Mouse (Mus musculus) heart, embryonic 12.5 days (tissue): ENCODE data around the gene Cntn5. TPM values are rescaled to one million over a fixed set of nuclear protein-coding genes. Genes with fewer than 3 reads are reported as not detected.

ENCODE experiments used
- ATAC-seq: fragments of 200-750 bp; cut with Nextera tagmentation; 2 replicates; pipeline ENCODE4 v1.8.0; 2017; ENCODE audit warnings: moderate TSS enrichment, moderate library complexity; ENCODE audit not compliant: insufficient number of reproducible peaks, low FRiP score
- H3K27ac ChIP-seq: fragments of 300-500 bp; sonication (generic); 2 replicates; pipeline ENCODE4 v1.5.1; 2016; ENCODE audit warnings: mild to moderate bottlenecking, moderate library complexity; ENCODE audit not compliant: poor library complexity, severe bottlenecking
- H3K27me3 ChIP-seq: fragments of 300-500 bp; sonication (generic); replicated peaks from 2 replicates; pipeline ENCODE4 v1.6.1; 2016; ENCODE audit warnings: mild to moderate bottlenecking, moderate library complexity
- H3K36me3 ChIP-seq: fragments of 300-500 bp; sonication (generic); 2 replicates; pipeline ENCODE4 v1.6.1; 2016; ENCODE audit warnings: mild to moderate bottlenecking, moderate library complexity
- H3K4me1 ChIP-seq: fragments of 300-500 bp; sonication (generic); replicated peaks from 2 replicates; pipeline ENCODE4 v1.6.1; 2016; ENCODE audit warnings: mild to moderate bottlenecking
- H3K4me2 ChIP-seq: fragments of 300-500 bp; sonication (generic); 2 replicates; pipeline ENCODE4 v1.6.1; 2016; ENCODE audit warnings: mild to moderate bottlenecking, moderate library complexity
- H3K4me3 ChIP-seq: fragments of 300-500 bp; sonication (generic); 2 replicates; pipeline ENCODE4 v1.5.1; 2016; ENCODE audit warnings: mild to moderate bottlenecking
- H3K9ac ChIP-seq: fragments of 300-500 bp; sonication (generic); 2 replicates; pipeline ENCODE4 v1.6.1; 2016; ENCODE audit warnings: mild to moderate bottlenecking, moderate library complexity
- H3K9me3 ChIP-seq: fragments of 300-500 bp; sonication (generic); replicated peaks from 2 replicates; pipeline ENCODE4 v1.6.1; 2016; ENCODE audit warnings: mild to moderate bottlenecking, moderate library complexity
- WGBS: fragments of 180-500 bp; shearing (Covaris S2); methylation state at CpG from one replicate; pipeline ENCODE4 v1.1.7; 2016; 5-methylcytosine and 5-hydroxymethylcytosine counted together
- microRNA-seq: library from miRNA; unstranded; fragments of <30 nt; microRNA quantifications from one replicate; pipeline ENCODE4, GENCODE M21; 2017
- polyA plus RNA-seq: library from polyadenylated mRNA; unstranded; fragments of >200 nt; fragmentation: Nextera tagmentation; extraction: Ambion mirVana; gene quantifications from 2 replicates; pipeline ENCODE4 v1.2.1, GENCODE M21; 2016

The Cntn5 gene
- polyA plus RNA-seq, 1 experiment from 2014 or later: not detected

DNA sequence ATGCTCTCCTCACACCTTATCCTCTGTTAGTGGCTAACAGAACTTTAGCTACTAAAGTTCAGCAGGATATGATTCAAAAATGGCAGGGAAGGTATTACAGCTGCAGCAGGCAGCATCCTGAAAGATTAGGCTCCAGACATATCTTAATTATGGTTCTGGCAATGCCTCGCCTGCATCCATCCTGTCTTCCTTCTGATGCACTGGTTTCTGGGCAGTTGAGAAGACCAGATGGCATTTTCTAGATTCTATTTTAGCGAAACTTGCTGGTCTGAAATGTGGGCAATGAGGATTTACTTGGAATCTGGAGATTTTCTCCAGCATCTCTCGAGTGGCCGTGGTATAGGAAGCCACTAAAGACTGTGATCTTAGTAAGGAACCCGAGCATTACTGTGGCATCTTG lies 1230.0 kb downstream of the Cntn5 start:
- WGBS: 74% methylated on average over 5 of the region's 5 CpGs
- Histone ChIP-seq H3K36me3 (no peaks in the 10 kb centered on the region), H3K4me2 (no peak overlapping the region), H3K9me3 (no peaks in the 10 kb centered on the region), H3K27ac (no peak overlapping the region), H3K4me3 (no peak overlapping the region), H3K9ac (no peak overlapping the region), H3K27me3 (0 out of 2 replicates have a peak, but pooled peaks cover 3% of the 10 kb centered on the region), H3K4me1 (no peaks in the 10 kb centered on the region; the same call in 1 of the 2 replicates)
- ATAC-seq: no peak

DNA sequence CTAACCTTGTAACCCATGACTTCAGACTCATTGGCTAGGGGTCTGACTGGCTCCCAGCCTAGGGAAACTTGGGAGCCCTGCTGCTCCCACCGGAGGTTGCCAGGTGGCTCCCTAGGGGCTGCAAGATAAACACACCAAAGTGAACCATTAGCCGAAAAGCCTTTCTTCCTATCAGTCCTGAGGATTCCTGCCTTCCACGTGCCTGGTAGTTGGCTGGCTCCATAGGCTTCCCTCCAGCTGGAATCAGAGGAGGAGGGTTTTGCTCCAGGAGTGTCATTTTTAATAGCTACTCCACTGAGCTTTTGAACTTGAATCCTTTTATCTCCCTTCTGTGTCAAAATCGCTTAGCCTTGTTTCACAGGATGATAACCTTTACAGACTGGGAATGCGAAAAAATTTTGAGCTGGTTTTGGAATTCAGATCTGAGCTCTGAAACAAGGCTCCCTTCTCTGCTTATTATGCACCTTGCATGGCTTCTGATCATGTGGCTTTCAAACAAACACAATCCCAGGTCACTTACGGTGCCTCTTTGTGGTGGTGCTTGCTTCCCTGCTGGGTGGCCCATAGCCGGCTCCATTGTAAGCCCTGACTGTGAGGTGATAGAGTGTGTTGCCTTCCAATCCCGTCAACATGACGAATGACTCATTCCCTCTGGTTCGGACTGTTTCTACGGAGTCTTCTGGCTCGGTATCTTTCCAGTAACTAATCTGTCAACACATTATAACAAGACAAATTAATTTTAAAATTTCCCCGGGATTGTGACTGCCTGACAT lies 1231.1 kb downstream of the Cntn5 start:
- ATAC-seq: no peak
- no peaks in the 10 kb centered on the region for H3K36me3 ChIP-seq

DNA sequence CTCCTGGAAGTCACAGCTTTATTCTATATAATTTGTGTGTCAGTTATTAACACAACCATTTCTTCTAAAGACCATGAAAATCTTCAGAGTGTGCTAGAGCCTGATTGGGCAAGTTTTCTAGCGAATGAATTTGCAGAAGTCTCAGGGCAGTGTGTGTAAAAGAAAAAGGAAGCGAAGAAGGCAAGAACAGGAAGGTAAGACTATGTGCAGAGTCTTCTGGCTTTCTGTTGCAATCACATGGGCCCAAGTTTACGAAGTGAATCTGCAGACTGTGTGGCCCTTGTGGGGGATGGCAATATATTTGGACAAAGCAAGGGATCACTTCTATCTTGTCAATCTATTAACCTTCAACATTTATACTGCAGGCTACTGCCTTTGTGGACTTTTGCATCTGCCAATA lies 1251.1 kb downstream of the Cntn5 start:
- no peak for ATAC-seq
- WGBS: 71% methylated on average over 3 of the region's 3 CpGs

More for the DNA sequence above, 1231.1 kb downstream of the Cntn5 start:
- no peaks in the 10 kb centered on the region for H3K9me3 ChIP-seq
- no peaks in the 10 kb centered on the region; the same call in 1 of the 2 replicates for H3K4me1 ChIP-seq
- H3K9ac ChIP-seq: no peak overlapping the region
- 7% methylated on average over 13 of the region's 13 CpGs for WGBS
- H3K27me3 ChIP-seq: 0 out of 2 replicates have a peak, but pooled peaks cover 3% of the 10 kb centered on the region
- H3K27ac ChIP-seq: no peak overlapping the region
- H3K4me3 ChIP-seq: no peak overlapping the region
- peak overlapping the region; percentile 6; the same call in 1 of the 2 replicates for H3K4me2 ChIP-seq

DNA sequence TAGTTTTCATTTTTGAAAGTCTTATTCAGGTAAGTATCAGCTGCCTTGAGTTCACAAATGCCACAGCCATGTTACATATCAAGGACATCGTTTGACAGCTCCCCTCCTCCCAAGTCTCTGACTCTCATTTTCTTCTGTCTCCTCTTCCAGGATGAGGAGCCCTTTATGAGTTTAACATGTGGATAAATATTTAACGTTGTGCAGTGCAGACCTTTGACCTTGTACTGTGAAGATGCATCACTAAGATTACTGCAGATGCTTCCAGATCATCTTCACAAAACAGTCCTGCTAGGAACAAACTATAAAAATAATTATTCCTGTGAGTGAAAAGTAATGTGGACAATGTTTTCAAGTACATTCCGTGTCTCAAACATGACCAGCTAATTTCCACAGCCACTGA lies 1257.2 kb downstream of the Cntn5 start:
- Histone ChIP-seq H3K36me3 (no peaks in the 10 kb centered on the region), H3K27me3 (no peaks in the 10 kb centered on the region), H3K4me3 (no peak overlapping the region), H3K4me1 (no peaks in the 10 kb centered on the region), H3K9ac (no peak overlapping the region), H3K27ac (no peak overlapping the region), H3K4me2 (no peak overlapping the region), H3K9me3 (no peaks in the 10 kb centered on the region)
- ATAC-seq: no peak
- WGBS: 71% methylated on average over 3 of the region's 3 CpGs

More for the DNA sequence above, 1251.1 kb downstream of the Cntn5 start:
- Histone ChIP-seq H3K4me3 (no peak overlapping the region), H3K4me2 (no peak overlapping the region), H3K9me3 (no peaks in the 10 kb centered on the region; the same call in 1 of the 2 replicates), H3K27ac (no peak overlapping the region), H3K27me3 (no peaks in the 10 kb centered on the region), H3K4me1 (no peaks in the 10 kb centered on the region), H3K9ac (no peak overlapping the region), H3K36me3 (no peaks in the 10 kb centered on the region)

DNA sequence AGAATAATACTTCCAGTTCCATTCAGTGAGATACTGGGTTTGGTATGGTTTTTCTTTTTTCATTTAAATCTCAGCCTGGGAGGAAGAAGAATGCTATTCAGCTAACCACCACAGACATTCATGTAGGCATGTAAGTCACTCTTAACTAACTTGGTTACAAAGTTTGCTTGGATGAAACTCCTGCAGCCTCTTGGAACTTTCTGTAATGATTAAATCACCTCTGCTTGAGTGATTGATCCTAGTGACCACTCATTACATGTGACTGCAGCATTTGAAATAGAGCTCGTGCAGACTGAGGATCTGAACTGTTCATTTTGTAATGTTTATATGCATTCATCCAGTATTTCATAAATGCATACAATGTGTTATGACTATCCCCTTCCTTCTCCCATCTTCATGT lies 1258.3 kb downstream of the Cntn5 start:
- ATAC-seq: no peak

More for the DNA sequence above, 1258.3 kb downstream of the Cntn5 start:
- 84% methylated on average over 1 of the region's 1 CpGs for WGBS
- Histone ChIP-seq H3K4me3 (no peak overlapping the region), H3K36me3 (no peaks in the 10 kb centered on the region), H3K9me3 (no peaks in the 10 kb centered on the region), H3K27ac (no peak overlapping the region), H3K4me2 (no peak overlapping the region), H3K9ac (no peak overlapping the region), H3K4me1 (no peaks in the 10 kb centered on the region), H3K27me3 (no peaks in the 10 kb centered on the region)

Small RNA genes lying within 50 kb of the gene (microRNA-seq; reads per million reads assigned to microRNA genes)
- gene Gm24496 (not detected), gene Gm25086 (not detected), gene Gm26195 (not detected), gene Mir6237 (not detected)
